Mouse (Mus musculus) midbrain, postnatal 0 days (tissue): ENCODE measurements around the gene Dpep2nb. TPM values are rescaled to one million over a fixed set of nuclear protein-coding genes. Genes with fewer than 3 reads are reported as not detected.

Experiments
- ATAC-seq: fragments of 200-750 bp; cut with Nextera tagmentation; 2 replicates; pipeline ENCODE4 v1.8.0; 2017; ENCODE audit warnings: moderate number of reproducible peaks, mild to moderate bottlenecking, moderate TSS enrichment, moderate library complexity; ENCODE audit not compliant: low FRiP score
- DNase-seq: peaks from one replicate; pipeline ENCODE4 v3.0.0-alpha.2; 2015; ENCODE audit warnings: low spot score
- H3K27ac ChIP-seq: fragments of 300-500 bp; sonication (generic); 2 replicates; pipeline ENCODE4 v1.5.1; 2014; ENCODE audit warnings: low read depth, mild to moderate bottlenecking, low read length, mixed read lengths
- H3K27me3 ChIP-seq: fragments of 300-500 bp; sonication (generic); 2 replicates; pipeline ENCODE4 v1.6.1; 2014; ENCODE audit warnings: low read length, control low read depth, mixed read lengths; ENCODE audit not compliant: insufficient read depth
- H3K36me3 ChIP-seq: fragments of 300-500 bp; sonication (generic); 2 replicates; pipeline ENCODE4 v1.6.1; 2014; ENCODE audit warnings: low read length, control low read depth, mixed read lengths; ENCODE audit not compliant: insufficient read depth
- H3K4me1 ChIP-seq: fragments of 300-500 bp; sonication (generic); 2 replicates; pipeline ENCODE4 v1.6.1; 2014; ENCODE audit warnings: mild to moderate bottlenecking, control low read depth, antibody characterized with exemption, low read length, mixed read lengths; ENCODE audit not compliant: insufficient read depth
- H3K4me2 ChIP-seq: fragments of 300-500 bp; sonication (generic); 2 replicates; pipeline ENCODE4 v1.6.1; 2014; ENCODE audit warnings: low read depth, mild to moderate bottlenecking, low read length, mixed read lengths; ENCODE audit not compliant: poor library complexity, severe bottlenecking
- H3K4me3 ChIP-seq: fragments of 300-500 bp; sonication (generic); 2 replicates; pipeline ENCODE4 v1.5.1; 2014; ENCODE audit warnings: low read depth, mild to moderate bottlenecking, low read length, moderate library complexity
- H3K9ac ChIP-seq: fragments of 300-500 bp; sonication (generic); replicated peaks from 2 replicates; pipeline ENCODE4 v1.6.1; 2014; ENCODE audit warnings: mild to moderate bottlenecking, low read length, moderate library complexity, mixed read lengths; ENCODE audit not compliant: poor library complexity, severe bottlenecking
- H3K9me3 ChIP-seq: fragments of 300-500 bp; sonication (generic); 2 replicates; pipeline ENCODE4 v1.6.1; 2016; ENCODE audit warnings: low read length, control low read depth
- CTCF ChIP-seq: IDR thresholded peaks from 2 replicates; pipeline ENCODE4 v1.5.1; 2016; ENCODE audit warnings: antibody characterized with exemption, mild to moderate bottlenecking
- WGBS: fragments of 180-500 bp; shearing (Covaris S2); extraction: QIAGEN DNeasy Blood & Tissue Kit; methylation state at CpG from one replicate; pipeline ENCODE4 v1.1.7; 2014; 5-methylcytosine and 5-hydroxymethylcytosine counted together
- polyA plus RNA-seq: library from polyadenylated mRNA; unstranded; fragments of >200 nt; fragmentation: Nextera tagmentation; extraction: Ambion mirVana; gene quantifications from 2 replicates; pipeline ENCODE4 v1.2.1, GENCODE M21; 2015
- total RNA-seq: library from RNA; depleted of rRNA; stranded (reverse); fragments of >200 nt; gene quantifications from 2 replicates; pipeline ENCODE4 v1.2.3, GENCODE M21; 2014

Dpep2nb gene
- total and polyA plus RNA-seq, 2 experiments from 2014 or later: not detected

GRCm38 (mm10) chr8:105964506-105965265 is 41.1 kb downstream of the Dpep2nb start:
- Histone ChIP-seq H3K9me3 (no peaks in the 10 kb centered on the region), H3K27me3 (peaks cover 25% of the 10 kb centered on the region), H3K4me1 (no peaks in the 10 kb centered on the region), H3K9ac (no peak overlapping the region), H3K4me2 (peak overlapping the region; percentile 51), H3K27ac (no peak overlapping the region), H3K36me3 (no peaks in the 10 kb centered on the region), H3K4me3 (peak overlapping the region; percentile 45)
- DNase-seq (no peak), ATAC-seq (no peak)
- 70% methylated on average over 12 of the region's 12 CpGs for WGBS
- TF ChIP-seq CTCF: no peak

- Histone ChIP-seq H3K4me3 (no peak overlapping the region), H3K27me3 (peaks cover 15% of the 10 kb centered on the region), H3K9ac (no peak overlapping the region), H3K4me2 (no peak overlapping the region), H3K27ac (no peak overlapping the region), H3K36me3 (no peaks in the 10 kb centered on the region), H3K9me3 (no peaks in the 10 kb centered on the region), H3K4me1 (no peaks in the 10 kb centered on the region)
- WGBS: 85% methylated on average over 10 of the region's 10 CpGs
- ATAC-seq: no peak
- no peak for TF ChIP-seq CTCF
- DNase-seq: no peak
Measured at GRCm38 (mm10) chr8:105961536-105961935, 44.2 kb downstream of the Dpep2nb start.

GRCm38 (mm10) chr8:105961101-105961500 is 44.7 kb downstream of the Dpep2nb start:
- Histone ChIP-seq H3K27ac (no peak overlapping the region), H3K4me2 (no peak overlapping the region), H3K4me1 (no peaks in the 10 kb centered on the region), H3K27me3 (peaks cover 13% of the 10 kb centered on the region; the same call in 1 of the 2 replicates), H3K4me3 (no peak overlapping the region), H3K36me3 (no peaks in the 10 kb centered on the region), H3K9ac (no peak overlapping the region), H3K9me3 (no peaks in the 10 kb centered on the region)
- 77% methylated on average over 14 of the region's 14 CpGs for WGBS
- ATAC-seq (no peak), DNase-seq (no peak)
- no peak for TF ChIP-seq CTCF

- DNase-seq: peak; percentile 50
- WGBS: 78% methylated on average over 7 of the region's 7 CpGs
Measured at GRCm38 (mm10) chr8:105959350-105959749, 46.4 kb downstream of the Dpep2nb start.

GRCm38 (mm10) chr8:105957813-105958212 is 48.0 kb downstream of the Dpep2nb start:
- H3K9me3 ChIP-seq: no peaks in the 10 kb centered on the region
- H3K27ac ChIP-seq: no peak overlapping the region
- ATAC-seq (no peak), DNase-seq (no peak)
- TF ChIP-seq CTCF: peak; percentile 21; the same call in 1 of the 2 replicates
- no peaks in the 10 kb centered on the region for H3K4me1 ChIP-seq
- H3K9ac ChIP-seq: no peak overlapping the region
- no peak overlapping the region for H3K4me3 ChIP-seq
- no peaks in the 10 kb centered on the region for H3K27me3 ChIP-seq
- H3K4me2 ChIP-seq: no peak overlapping the region
- no peaks in the 10 kb centered on the region for H3K36me3 ChIP-seq
- WGBS: 79% methylated on average over 3 of the region's 4 CpGs

More at GRCm38 (mm10) chr8:105959350-105959749, 46.4 kb downstream of the Dpep2nb start:
- H3K36me3 ChIP-seq: no peaks in the 10 kb centered on the region
- H3K9me3 ChIP-seq: no peaks in the 10 kb centered on the region
- H3K27me3 ChIP-seq: no peaks in the 10 kb centered on the region
- TF ChIP-seq CTCF: no peak
- no peak overlapping the region for H3K9ac ChIP-seq
- no peak overlapping the region for H3K27ac ChIP-seq
- no peaks in the 10 kb centered on the region for H3K4me1 ChIP-seq
- ATAC-seq: no peak; the same call in 1 of the 2 replicates
- H3K4me3 ChIP-seq: no peak overlapping the region
- no peak overlapping the region for H3K4me2 ChIP-seq

GRCm38 (mm10) chr8:105956556-105956955 is 49.2 kb downstream of the Dpep2nb start:
- Histone ChIP-seq H3K36me3 (no peaks in the 10 kb centered on the region), H3K27me3 (no peaks in the 10 kb centered on the region), H3K9ac (no peak overlapping the region), H3K4me1 (no peaks in the 10 kb centered on the region), H3K4me3 (no peak overlapping the region), H3K9me3 (no peaks in the 10 kb centered on the region), H3K4me2 (no peak overlapping the region), H3K27ac (no peak overlapping the region)
- ATAC-seq: no peak
- no peak for DNase-seq
- 88% methylated on average over 4 of the region's 4 CpGs for WGBS
- TF ChIP-seq CTCF: no peak
